Mouse (Mus musculus) fat pad, adult 2 months (tissue): Measurements from ENCODE around the gene R3hdm2.

ENCODE experiments used
- DNase-seq: peaks from one replicate; pipeline ENCODE4 v3.0.0-alpha.2; 2011; ENCODE audit warnings: low read depth, low spot score; ENCODE audit errors: extremely low read depth

The R3hdm2 gene

DNA sequence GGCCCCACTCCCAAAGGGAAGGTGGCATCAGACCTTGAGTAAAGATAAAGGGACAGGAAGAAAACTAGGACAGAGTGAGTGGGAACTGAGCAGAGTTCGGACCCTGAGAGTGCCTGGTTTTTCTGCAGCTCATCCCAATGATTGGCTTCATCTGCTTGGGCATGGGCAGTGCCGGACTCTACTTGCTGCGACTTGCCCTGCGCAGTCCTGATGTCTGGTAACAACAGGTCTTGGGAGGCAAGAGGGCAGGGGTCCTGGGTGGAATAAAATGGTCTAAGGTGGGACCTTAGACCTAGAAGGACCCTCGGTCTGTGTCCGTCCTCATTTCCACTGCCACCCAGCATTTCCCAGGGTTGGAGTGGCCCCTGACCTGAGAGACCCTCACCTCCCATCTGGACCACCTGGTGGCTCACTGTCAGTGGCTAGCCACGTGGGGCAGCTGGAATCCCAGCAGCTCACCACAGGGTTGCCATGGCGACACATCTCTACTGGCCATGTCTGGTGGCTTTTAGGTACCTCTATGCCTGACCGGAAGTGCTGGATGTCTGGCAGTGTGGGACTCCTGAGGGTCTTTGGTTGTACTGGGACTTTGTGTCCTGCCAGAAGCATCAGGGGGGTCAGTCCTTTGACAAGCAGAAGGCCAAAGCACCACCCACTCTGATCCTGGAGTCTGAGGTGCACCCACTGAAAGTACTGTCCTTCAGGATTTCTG, 135.3 kb downstream of the R3hdm2 start:
- DNase-seq = no peak

DNA sequence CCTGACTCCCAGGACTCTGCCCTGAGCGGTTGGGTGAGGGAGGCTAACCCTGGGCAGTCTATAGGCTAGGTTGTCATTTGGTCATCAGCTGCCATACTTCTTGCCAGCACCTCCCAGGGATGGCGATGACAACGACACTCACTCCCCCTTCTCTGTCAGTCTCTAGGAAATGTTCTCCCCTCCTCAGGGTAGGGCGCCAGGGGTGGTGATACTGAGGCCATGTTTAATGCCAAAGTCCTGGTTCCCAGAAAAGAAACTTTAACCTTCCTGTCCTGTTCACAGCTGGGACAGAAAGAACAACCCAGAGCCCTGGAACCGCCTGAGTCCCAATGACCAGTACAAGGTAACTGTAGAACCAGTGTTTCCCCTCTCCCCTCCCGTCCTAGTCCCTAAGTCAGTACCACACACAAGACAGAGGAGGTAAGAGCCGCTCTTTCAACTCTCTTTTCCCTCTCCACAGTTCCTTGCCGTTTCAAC, 135.9 kb downstream of the R3hdm2 start:
- no peak for DNase-seq

DNA sequence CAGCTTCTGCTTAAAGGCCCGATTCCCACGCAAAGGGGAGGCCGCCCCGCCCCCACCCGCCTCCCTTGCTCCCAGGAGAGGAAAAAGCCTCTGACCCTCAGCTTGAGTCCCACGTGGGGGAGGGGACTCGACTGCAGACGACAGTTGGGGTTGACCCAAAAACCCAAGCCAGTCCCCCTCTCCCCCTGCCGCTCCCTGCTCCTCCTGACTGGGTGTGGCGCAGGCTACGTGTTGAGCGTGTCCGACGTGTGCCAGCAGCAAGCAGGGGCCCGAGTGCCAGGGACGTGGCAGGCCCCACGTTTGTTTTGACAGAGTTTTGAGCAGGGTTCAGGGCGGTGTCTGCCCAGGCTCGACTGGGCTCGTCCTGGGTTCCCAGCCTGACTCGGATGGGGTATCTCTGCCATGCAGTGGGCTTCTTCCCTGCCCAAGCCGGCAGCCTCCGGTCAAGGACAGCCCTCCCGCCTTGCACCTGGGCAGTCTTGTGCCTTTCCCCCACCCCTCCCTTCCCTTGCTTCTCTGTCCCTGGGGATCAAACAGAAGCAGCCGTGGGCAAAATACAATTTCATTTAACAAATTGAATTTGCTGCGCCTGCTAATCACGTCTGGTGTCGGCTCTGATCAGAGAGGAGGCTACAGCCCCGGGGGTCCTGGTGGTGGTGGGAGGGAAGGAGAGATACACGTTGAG, 136.6 kb downstream of the R3hdm2 start:
- no peak for DNase-seq

DNA sequence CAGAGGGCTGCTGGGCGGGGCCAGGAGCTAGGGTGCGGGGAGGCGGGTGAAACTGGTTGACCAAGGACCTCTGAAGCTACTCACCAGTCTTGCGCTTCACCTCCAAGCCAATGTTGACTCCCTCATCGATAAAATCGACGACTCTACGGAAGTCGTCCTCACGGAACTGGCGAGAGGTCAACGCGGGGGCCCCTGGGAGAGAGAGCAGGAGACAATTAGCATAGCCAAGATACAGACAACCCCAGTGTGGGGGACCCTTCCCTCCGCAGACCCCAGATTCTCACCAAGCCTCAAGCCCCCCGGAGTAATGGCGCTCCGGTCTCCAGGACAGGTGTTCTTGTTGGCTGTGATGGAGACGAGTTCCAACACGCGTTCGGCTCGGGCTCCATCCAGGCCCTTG, 137.8 kb downstream of the R3hdm2 start:
- DNase-seq = no peak

DNA sequence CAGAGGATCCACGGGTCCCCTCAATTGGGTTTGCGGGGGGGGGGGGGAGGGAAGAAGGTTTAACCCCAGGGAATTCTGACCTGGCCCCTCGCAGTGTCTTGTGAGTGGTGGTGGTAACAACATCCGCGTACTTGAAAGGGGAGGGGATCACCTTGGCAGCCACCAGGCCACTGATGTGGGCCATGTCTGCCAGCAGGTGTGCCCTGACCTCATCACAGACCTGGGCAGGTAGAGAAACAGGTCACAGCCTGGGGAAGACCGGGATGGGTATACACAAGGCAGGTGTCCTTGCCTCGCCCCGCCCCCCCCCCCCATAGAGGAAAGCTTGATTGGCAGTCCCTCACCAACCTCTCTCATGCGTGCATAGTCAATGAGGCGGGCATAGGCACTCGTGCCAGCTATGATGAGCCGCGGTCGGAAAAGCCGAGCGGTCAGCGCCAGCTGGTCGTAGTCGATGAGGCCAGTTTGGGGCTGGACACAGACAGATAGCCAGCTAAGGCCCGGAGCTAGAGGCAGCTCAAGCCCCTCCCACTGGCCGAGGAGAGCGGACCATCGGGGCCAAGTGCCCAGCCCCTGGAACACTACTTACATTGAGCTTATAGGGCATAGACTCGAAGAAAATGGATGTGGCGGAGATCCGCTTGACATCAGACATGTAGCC, 139.0 kb downstream of the R3hdm2 start:
- DNase-seq = no peak

DNA sequence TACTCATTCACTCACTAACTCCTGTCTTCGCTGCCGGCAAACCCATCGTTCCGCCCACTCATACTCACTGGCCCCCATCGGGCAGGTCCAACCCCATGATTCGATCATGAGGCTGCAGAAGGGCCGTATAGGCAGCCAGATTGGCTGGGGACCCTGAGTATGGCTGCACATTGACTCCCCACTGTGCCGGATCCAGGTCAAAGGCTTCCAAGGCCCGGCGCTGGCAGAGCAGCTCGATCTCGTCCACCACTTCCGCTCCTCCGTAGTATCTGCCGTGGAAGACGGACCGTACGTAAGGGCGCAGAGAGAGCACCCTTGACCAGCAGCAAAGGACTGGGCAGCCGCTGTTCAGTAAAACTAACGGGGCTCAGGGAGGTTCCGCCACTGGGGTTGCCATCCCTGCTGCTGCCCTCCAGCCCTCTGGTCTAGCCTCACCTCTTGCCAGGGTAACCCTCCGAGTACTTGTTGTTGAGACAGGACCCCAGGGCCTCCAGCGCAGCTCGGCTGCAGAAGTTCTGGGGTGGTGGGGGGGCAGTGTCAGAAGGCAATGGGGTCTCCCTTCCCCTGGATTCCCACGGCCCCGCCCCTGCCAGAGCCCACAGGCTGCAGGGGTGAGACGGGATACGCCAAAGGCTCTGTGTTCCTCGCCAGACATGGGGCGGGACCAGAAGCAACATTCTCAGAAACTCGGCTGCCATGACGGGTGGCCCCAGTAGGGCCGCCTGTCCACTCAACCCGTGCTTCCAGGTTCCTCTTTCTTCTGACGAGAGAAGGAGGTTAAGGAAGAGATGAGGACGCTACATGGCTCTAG, 140.0 kb downstream of the R3hdm2 start:
- DNase-seq = no peak

DNA sequence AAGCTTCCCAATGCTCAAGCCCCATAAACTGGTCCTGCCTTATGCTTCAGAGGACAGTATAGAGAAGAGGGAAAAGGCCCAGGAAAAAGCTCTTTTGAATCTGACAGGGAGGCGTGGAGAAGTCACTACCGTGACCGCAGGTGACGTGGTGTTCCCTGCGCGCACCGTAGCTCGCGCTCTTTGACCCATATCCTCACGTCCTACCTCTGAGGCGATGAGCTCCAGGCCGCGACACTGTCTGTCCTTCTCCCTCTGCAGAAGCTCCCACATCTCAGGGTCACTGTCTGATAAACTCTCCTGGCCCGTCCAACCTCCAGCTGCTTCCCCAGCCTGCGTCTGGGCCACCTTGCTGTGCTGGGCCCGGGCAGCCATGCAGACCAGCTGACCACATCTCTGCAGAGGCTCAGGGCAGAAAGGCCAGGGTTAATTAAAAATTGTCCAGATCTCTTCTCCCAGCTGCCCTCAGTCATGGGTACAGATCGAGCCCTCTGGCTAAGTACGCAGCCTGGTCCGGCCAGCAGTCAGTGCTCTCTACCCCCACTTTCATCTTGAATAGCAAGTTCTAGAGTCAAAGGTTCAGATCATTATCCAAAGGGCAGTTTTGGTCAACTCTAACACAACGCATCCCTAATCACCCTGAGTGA, 140.7 kb downstream of the R3hdm2 start:
- DNase-seq = no peak

DNA sequence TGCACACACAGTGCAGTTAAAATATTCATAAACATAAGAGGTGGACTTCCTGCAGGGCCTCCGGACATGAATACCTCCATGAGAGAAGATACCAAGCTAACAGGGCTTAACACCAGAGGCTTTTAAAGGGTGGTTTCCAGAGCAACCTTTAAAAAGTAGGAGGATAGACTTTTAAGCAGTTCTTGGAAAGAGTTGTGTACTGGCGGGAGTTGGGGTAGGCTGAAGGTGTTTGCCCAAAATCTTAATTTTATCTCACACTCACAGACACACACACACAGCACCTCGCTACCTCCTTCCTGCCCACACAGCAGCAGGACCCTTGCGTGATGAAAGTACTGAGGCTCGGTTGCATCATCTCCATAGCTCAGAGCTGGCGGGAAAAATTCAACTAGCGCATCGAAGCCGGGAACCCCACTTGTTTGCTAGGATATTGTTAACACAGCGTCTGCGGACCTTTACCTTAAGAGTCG, 141.5 kb downstream of the R3hdm2 start:
- DNase-seq = no peak

DNA sequence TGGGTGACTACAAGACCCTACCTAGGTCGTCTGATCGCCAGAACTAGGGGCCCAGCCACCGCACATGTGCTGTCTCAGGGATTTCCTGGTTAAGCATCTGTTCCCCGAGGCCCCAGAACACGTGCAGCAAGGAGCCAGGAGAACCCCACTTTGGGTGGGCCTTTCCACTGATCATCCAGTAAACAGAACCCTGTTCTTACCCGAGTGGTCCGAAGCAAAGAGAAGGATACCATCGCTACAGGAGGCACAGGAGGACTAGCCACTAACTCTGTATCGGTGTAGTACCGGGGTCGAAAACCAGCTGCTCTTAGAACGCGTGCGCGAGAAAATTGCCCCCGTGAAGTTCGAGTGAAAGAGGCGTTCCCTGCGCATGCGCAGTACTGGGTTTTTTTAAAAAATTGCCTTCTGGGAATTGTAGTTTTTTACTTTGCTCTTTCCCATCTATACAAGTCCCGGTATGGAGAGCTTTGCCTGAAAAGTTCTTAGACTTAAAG, 142.0 kb downstream of the R3hdm2 start, which contains the start of gene Shmt2:
TSS of gene Shmt2 (minus strand) at position 357 of the 494 bp plus-strand sequence.
- DNase-seq = no peak

DNA sequence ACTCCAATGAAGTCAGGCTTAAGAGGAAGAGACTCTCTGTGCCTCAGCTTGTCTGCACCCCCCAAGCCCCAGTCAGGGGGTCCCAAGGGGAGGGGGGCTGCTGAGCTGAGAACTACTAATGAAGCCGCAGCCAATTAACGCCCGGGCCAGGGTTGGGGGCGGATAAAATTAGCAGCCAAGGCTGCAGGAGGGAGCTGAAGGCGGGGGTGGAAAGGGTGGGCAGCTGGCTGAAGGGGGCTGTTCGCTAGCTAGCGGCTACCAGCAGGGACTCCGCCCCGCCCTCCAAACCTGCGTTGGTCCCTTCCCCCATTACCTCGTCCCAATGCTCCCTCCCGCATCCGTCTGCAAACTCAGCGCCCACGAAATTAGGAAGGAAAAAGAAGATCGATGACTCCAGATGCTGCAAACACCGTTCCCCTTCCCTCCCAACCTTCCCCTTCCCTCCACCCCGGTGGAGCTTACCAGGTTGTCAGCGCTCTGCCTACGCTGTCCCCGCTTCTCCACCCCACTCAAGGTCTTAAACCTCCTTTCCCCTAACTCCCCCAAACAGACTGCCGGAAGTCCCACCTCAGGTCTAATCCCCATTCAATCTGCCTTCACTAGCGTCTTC, 144.6 kb downstream of the R3hdm2 start:
- no peak for DNase-seq

DNA sequence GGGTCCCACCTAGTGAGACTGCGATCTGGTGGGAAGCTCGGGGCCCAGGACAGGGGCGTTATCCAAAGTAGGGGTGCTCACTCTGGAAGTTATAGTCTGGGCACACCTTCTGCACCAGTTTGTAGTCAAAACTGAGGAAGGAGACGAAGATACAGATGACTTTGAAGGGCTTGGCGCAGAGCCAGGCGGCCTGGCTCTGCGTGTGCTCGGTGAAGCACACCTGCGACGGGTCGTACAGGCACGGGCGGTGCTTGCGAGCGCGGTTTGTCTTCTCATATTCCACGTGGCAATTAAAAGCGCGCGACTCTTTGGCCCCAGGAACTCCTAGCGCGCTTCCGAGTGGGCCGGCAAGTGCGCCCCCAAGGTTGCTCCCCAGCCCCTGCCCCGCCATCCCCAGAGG, 145.9 kb downstream of the R3hdm2 start:
- DNase-seq = no peak

DNA sequence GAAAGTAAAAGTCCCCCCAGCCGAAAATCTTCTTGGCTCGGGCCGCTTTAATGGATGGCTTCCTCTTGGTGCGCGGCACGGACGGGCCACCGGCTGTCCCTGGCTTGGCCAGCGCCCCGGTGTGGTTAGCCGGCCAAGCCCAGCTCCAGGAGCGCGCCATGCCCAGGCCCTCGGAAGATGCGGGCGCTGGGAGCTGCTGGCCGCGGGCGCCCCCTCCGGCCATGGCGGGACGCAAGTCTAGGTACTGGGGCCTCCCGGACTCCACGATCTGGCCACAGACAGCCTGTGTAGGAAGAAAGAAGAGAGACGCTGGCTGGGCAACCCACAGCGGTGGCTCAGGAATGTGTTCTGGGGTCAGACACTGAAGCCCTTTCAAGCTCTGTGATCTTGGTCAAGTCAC, 146.6 kb downstream of the R3hdm2 start:
- no peak for DNase-seq

DNA sequence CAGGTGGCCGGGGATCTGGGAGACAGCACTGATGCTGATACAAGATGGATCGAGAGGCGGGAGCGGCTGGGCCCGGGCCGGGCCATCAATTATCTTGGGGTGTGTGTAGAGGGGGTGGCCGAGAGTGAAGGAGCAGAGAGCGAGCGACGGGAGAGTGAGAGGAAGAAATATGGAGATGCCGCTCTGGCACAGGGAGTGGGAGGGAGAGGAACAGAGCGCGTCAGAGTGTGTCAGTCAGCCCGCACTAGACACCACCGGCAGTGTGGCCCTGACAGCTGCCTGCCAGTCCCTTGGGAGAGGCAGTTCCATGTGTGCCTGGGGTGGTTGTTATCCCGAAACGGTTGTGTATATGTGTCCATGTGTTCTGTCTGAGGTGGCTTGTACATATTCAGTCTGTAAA, 147.4 kb downstream of the R3hdm2 start:
- no peak for DNase-seq

DNA sequence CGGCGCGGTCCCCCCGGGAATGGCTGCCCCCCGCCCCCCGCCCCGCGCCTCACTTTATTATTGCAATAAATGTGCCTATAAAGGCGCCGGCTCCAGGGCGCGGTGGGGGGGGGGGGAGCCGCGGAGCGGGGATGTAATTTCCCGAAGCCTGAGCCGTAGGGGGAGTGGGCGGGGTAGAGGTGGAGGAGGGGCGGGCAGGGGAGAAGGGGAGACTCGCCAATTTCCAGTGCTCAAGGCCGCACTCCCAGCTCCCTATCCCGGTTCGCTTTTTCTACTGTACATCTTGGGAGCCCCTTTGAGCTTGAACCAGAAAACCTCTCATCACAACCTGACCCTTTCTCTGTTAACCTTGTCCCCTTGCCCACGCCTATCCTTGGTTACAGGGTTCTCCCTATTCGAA, 150.8 kb downstream of the R3hdm2 start:
- DNase-seq = no peak

DNA sequence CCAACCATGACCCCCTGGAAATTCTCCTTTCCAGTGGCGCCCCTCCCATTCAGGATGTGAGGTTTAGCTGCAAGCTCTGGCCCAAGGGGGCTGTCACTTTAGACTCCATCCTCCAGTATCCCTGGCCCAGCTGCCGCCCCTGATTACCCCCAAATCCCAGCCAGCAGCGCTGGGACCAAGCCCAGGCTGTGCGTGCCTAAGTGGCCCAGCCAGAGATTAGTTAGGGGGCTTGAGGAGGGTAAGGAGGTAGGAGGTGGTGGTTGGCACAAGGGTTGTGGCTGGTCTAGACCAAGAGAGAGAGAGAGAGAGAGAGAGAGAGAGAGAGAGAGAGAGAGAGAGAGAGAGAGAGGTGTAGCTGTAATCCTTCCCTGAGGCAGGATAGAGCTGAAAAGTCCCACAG, 151.4 kb downstream of the R3hdm2 start:
- no peak for DNase-seq

DNA sequence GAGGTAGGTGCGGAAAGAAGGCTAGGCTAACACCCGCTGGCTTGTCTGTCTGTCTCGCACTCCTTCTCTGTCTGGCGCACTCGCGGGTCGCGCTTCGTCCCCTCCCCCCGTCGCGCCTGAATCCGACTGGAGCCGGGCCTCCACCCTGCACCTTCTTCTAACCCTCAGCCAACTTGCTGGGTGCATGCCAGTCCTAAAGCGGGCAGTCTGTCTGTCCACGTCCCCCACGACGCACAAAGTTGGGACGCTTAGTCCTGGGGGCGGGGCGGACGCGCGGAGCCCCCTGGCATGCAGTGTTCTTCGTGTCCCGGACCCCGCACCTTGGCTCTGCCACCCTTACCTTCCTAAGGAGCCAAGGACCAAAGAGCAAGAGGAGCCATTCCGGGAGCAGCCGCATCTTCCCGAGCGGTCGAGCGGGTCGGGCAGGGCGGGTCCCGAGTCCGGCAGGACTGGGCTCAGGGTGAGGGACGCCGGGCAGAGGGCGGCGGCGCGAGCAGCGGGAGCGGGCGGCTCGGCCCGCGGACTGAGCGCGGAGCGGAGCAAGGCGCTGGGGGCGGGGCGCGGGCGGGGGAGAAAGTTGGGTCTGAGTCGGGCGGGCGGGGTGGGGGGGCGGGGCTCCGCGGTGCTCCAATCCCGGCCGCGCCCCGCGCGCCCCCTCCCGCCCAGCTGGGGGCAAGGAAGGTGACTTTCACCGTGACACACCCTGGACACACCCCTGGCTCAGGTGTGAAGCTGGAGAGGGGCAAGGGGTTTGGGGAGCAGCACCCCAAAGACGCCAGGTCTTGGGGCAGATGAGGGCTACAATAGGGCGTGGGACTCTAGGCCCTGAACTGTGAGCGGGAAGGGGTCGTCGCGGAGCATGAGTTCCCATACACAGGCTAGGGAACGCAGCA, 154.2 kb downstream of the R3hdm2 start, which contains the start of gene Nxph4:
TSS of gene Nxph4 (minus strand) at position 524 of the 893 bp plus-strand sequence.
- DNase-seq = no peak

DNA sequence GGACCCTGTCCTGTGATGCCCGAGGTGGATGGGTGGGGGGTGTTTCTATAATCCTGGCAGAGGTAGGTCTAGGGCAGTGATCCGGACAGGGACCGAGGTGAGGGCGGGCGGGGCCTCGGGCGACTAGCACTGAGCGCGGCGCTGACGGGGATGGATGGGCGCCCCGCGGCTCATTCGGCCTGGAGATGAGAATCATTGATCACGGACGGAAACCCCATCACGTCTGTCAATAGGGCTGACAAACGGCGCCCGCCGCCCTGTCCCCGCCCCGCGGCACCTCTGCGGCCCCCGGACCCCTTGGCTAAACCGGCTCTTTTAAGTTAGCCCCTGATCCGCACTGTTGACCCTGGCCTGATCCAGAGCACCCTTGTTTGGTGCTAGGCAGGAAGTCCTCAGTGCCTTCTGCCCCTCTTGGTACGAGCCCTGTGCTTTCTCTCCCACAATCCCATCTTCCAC, 154.8 kb downstream of the R3hdm2 start:
- DNase-seq = no peak

DNA sequence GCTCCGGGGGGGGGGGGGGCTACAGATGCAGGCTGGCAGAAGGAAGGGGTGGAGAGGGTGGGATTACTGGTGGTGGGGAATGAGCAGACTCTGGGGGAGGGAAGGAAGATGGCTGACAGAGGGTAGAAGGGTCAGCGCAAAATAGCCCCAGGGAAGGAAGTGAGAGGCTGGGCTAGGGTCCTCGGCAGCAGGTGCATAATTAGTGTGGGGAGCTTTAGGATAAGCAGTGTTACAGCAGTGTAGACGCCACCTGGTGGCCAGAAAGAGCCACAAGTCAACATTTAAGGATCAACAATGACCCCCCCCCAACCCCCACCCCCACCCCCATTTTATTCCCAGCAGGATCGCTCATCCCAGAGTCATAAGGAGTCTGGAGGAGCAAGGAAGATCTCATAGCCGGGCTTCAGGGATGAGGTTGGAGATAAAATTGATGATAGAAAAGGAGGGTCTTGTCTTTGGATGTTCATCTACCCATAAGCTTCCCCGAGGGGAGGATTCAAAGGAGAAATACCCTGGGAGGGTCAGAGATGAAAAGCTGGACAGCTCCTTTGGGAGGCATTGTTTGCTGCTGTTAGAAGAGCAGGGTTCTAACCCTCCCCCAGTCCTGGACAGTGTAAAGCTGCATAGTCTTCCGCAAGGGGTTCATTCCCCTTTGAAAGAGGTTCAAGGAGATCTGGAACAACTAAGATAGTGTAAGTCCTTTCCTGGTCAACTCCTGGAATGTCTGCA, 156.6 kb downstream of the R3hdm2 start:
- no peak for DNase-seq
